ENCODE assay signal across 8 mouse cellular contexts in genomic region chr16:45842440-45842839, GRCm38 (mm10).
A peak's percentile ranks its signal among the peaks of the same experiment; 100 is the strongest.
DNase-seq lines count a peak whose midpoint lies in the region; ATAC-seq and TF ChIP-seq lines count a peak whose summit lies in the region.

No protein-coding gene starts in this region.

- TF ChIP-seq EP300 in stomach, postnatal 0 days (optimal IDR thresholded peaks at IDR 0.05) = no peak

- peak overlapping the region; percentile 75 for H3K4me2 ChIP-seq in limb, embryonic 13.5 days (replicated peaks)
- peak overlapping the region; percentile 91 for H3K4me2 ChIP-seq in stomach, postnatal 0 days (replicated peaks; ENCODE audit: low read depth)

- H3K27me3 ChIP-seq in heart, embryonic 10.5 days (ENCODE audit: insufficient read depth, poor library complexity, severe bottlenecking) = no peaks in the 10 kb centered on the region
- H3K27me3 ChIP-seq in spleen, adult 2 months (ENCODE audit: control insufficient read depth, insufficient read depth, low read length) = 0 out of 2 replicates have a peak, but pooled peaks cover 2% of the 10 kb centered on the region
- H3K27me3 ChIP-seq in limb, embryonic 13.5 days = no peaks in the 10 kb centered on the region
- no peaks in the 10 kb centered on the region for H3K27me3 ChIP-seq in stomach, postnatal 0 days (ENCODE audit: control insufficient read depth, insufficient read depth, low read length)

- no peak for DNase-seq in heart, embryonic 10.5 days (ENCODE audit: low spot score)
- no peak for DNase-seq in heart, adult 18-20 months
- no peak for DNase-seq in spleen, adult 2 months (ENCODE audit: low read depth in 1 of 2, low spot score in 2 of 2)
- no peak for DNase-seq in spleen, adult 18-20 months
- no peak for DNase-seq in stomach, postnatal 0 days (ENCODE audit: low spot score)
- DNase-seq in thymus, postnatal 0 days (ENCODE audit: low spot score) = no peak
- no peak for DNase-seq in left cerebral cortex, adult 11 months (ENCODE audit: low spot score)

- TF ChIP-seq CTCF in spleen, adult 2 months (IDR thresholded peaks at IDR 0.05; ENCODE audit: extremely low read depth, insufficient read depth, insufficient read length, insufficient replicate concordance) = no peak
- no peak for TF ChIP-seq CTCF in stomach, postnatal 0 days (IDR thresholded peaks at IDR 0.05; ENCODE audit: low read depth)

- peak overlapping the region; percentile 94 for H3K9ac ChIP-seq in limb, embryonic 13.5 days
- peak overlapping the region; percentile 5; the same call in 1 of the 2 replicates for H3K9ac ChIP-seq in stomach, postnatal 0 days (ENCODE audit: low read length)

- H3K36me3 ChIP-seq in heart, embryonic 10.5 days = no peaks in the 10 kb centered on the region
- H3K36me3 ChIP-seq in spleen, adult 2 months (ENCODE audit: control insufficient read depth, insufficient read depth, low read length) = no peaks in the 10 kb centered on the region
- H3K36me3 ChIP-seq in limb, embryonic 13.5 days = no peaks in the 10 kb centered on the region
- no peaks in the 10 kb centered on the region for H3K36me3 ChIP-seq in stomach, postnatal 0 days (ENCODE audit: control insufficient read depth, insufficient read depth, low read length)

- H3K4me1 ChIP-seq in heart, embryonic 10.5 days = peaks cover 38% of the 10 kb centered on the region
- H3K4me1 ChIP-seq in spleen, adult 2 months (ENCODE audit: control insufficient read depth, insufficient read depth, insufficient read length) = no peaks in the 10 kb centered on the region
- peaks cover 57% of the 10 kb centered on the region for H3K4me1 ChIP-seq in limb, embryonic 13.5 days
- H3K4me1 ChIP-seq in stomach, postnatal 0 days (replicated peaks; ENCODE audit: control insufficient read depth, insufficient read depth) = 0 out of 2 replicates have a peak, but pooled peaks cover 3% of the 10 kb centered on the region

- TF ChIP-seq POLR2A in spleen, adult 2 months (IDR thresholded peaks at IDR 0.05; ENCODE audit: low read depth, low read length) = no peak

- peak overlapping the region; percentile 74 for H3K4me3 ChIP-seq in heart, embryonic 10.5 days
- no peak overlapping the region for H3K4me3 ChIP-seq in spleen, adult 2 months (ENCODE audit: extremely low read depth, insufficient read depth, insufficient read length)
- H3K4me3 ChIP-seq in limb, embryonic 13.5 days = peak overlapping the region; percentile 85
- H3K4me3 ChIP-seq in stomach, postnatal 0 days (ENCODE audit: low read depth, low read length) = peak overlapping the region; percentile 73; the same call in 1 of the 2 replicates

- WGBS in heart, embryonic 10.5 days = 50% methylated on average over 4 of the region's 4 CpGs
- 87% methylated on average over 4 of the region's 4 CpGs for WGBS in spleen, adult 2 months
- 52% methylated on average over 4 of the region's 4 CpGs for WGBS in limb, embryonic 13.5 days
- WGBS in stomach, postnatal 0 days = 40% methylated on average over 4 of the region's 4 CpGs

- peak overlapping the region; percentile 93; the same call in 1 of the 2 replicates for H3K27ac ChIP-seq in heart, embryonic 10.5 days
- peak overlapping the region; percentile 41; the same call in 1 of the 2 replicates for H3K27ac ChIP-seq in spleen, adult 2 months (ENCODE audit: insufficient read depth, low read length)
- H3K27ac ChIP-seq in limb, embryonic 13.5 days = peak overlapping the region; percentile 95; the same call in 1 of the 2 replicates
- H3K27ac ChIP-seq in stomach, postnatal 0 days (replicated peaks) = 0 out of 2 replicates have a peak overlapping the region, but pooled peaks have one; percentile 20

- no peaks in the 10 kb centered on the region for H3K9me3 ChIP-seq in heart, embryonic 10.5 days
- H3K9me3 ChIP-seq in limb, embryonic 13.5 days = no peaks in the 10 kb centered on the region
- no peaks in the 10 kb centered on the region for H3K9me3 ChIP-seq in stomach, postnatal 0 days (ENCODE audit: control insufficient read depth, low read length)

- no peak for ATAC-seq in limb, embryonic 13.5 days (ENCODE audit: low FRiP score, low read depth)
- no peak for ATAC-seq in stomach, postnatal 0 days (ENCODE audit: low FRiP score, low TSS enrichment)

Comparison
In these comparisons a context has a peak if more than half of its experiments do, and no peak if none do; other contexts are left out.
1. H3K27ac ChIP-seq: peak in every context shown above with its lines; median percentile 95 in limb, embryonic 13.5 days; 93 in heart, embryonic 10.5 days; 41 in spleen, adult 2 months; 20 in stomach, postnatal 0 days.